Mouse (Mus musculus): ENCODE measurements around the gene Ecpas. TPM values are rescaled to one million over a fixed set of nuclear protein-coding genes. Genes with fewer than 3 reads are reported as not detected.

The Ecpas gene
- polyA plus RNA-seq, 2 experiments: 25.7 to 41.9 TPM

GRCm38 (mm10) chr4:58885341-58885740 lies 27.2 kb downstream of the Ecpas start:
- Histone ChIP-seq H3K27ac (replicated peaks; ENCODE audit: low read depth, low read length) (no peak overlapping the region), H3K4me1 (ENCODE audit: control insufficient read depth, insufficient read depth, low read length) (0 out of 2 replicates have a peak, but pooled peaks cover 8% of the 10 kb centered on the region), H3K9me3 (ENCODE audit: control insufficient read depth, low read length) (no peaks in the 10 kb centered on the region), H3K36me3 (ENCODE audit: control insufficient read depth, insufficient read depth, low read length) (peaks cover 3% of the 10 kb centered on the region; the same call in 1 of the 2 replicates), H3K27me3 (ENCODE audit: control insufficient read depth, insufficient read depth, low read length) (no peaks in the 10 kb centered on the region), H3K4me3 (replicated peaks; ENCODE audit: low read length) (no peak overlapping the region), H3K4me2 (replicated peaks; ENCODE audit: low read depth, low read length, severe bottlenecking) (no peak overlapping the region), H3K9ac (ENCODE audit: low read depth, low read length, severe bottlenecking) (no peak overlapping the region)
- no peak for DNase-seq (ENCODE audit: low spot score)
- TF ChIP-seq POLR2A (IDR thresholded peaks at IDR 0.05; ENCODE audit: borderline replicate concordance, extremely low read depth, insufficient read depth, insufficient read length): no peak
- no peak for ATAC-seq (ENCODE audit: low FRiP score, low read depth)
- 48% methylated on average over 5 of the region's 5 CpGs for WGBS

DNA sequence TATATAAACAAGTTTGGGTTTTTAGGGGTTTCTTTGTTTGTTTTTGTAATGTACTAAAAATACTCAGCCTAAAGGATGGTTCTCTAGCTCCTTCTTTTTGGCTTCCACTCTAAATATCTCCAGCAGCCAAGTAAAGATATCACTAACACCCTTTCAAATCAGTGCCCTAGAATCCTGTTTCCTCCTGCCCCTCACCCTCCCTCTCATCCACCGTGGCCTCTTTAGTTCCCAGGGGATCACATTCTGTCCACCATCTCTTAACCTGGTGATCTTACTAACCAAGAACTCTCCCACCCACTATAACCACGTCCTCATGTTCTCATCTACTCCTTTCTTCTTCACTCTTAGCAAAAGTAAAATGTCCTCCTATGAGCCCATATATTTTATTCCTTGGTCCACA lies 28.7 kb downstream of the Ecpas start:
- ATAC-seq (ENCODE audit: low FRiP score, low read depth): no peak
- no peak for DNase-seq (ENCODE audit: low spot score)
- 71% methylated on average over 2 of the region's 2 CpGs for WGBS

DNA sequence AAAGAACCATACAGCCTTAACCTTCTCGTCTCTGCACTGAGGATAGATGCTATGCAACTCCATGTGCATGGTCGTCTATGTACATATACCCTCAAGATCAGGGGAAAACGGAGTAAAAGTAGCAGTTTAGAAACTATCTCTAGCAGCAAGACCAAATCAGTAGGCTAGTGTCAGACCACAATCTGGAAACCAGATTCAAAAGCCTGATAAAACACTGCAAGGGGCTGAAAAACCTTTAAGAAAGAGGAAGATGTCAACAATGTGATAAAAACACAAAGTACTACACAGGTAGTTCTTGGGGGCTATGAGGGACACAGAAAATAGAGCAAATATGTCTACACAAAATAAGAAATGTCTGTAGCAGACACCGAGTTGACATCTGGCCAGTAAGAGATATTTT lies 38.2 kb downstream of the Ecpas start:
- 93% methylated on average over 4 of the region's 4 CpGs for WGBS
- ATAC-seq (ENCODE audit: low FRiP score, low read depth): no peak

More for the DNA sequence above, 28.7 kb downstream of the Ecpas start:
- TF ChIP-seq POLR2A (IDR thresholded peaks at IDR 0.05; ENCODE audit: borderline replicate concordance, extremely low read depth, insufficient read depth, insufficient read length): no peak
- H3K9me3 ChIP-seq (ENCODE audit: control insufficient read depth, low read length): no peaks in the 10 kb centered on the region
- no peak overlapping the region for H3K27ac ChIP-seq (replicated peaks; ENCODE audit: low read depth, low read length)
- H3K4me2 ChIP-seq (replicated peaks; ENCODE audit: low read depth, low read length, severe bottlenecking): no peak overlapping the region
- no peak overlapping the region for H3K9ac ChIP-seq (ENCODE audit: low read depth, low read length, severe bottlenecking)
- peaks cover 3% of the 10 kb centered on the region; the same call in 1 of the 2 replicates for H3K36me3 ChIP-seq (ENCODE audit: control insufficient read depth, insufficient read depth, low read length)
- H3K4me3 ChIP-seq (replicated peaks; ENCODE audit: low read length): no peak overlapping the region
- no peaks in the 10 kb centered on the region for H3K27me3 ChIP-seq (ENCODE audit: control insufficient read depth, insufficient read depth, low read length)
- 0 out of 2 replicates have a peak, but pooled peaks cover 8% of the 10 kb centered on the region for H3K4me1 ChIP-seq (ENCODE audit: control insufficient read depth, insufficient read depth, low read length)

GRCm38 (mm10) chr4:58867242-58867641 lies 45.3 kb downstream of the Ecpas start:
- no peak for ATAC-seq (ENCODE audit: low FRiP score, low read depth)
- DNase-seq (ENCODE audit: low spot score): peak; percentile 40
- WGBS: 73% methylated on average over 6 of the region's 6 CpGs
- TF ChIP-seq POLR2A (IDR thresholded peaks at IDR 0.05; ENCODE audit: borderline replicate concordance, extremely low read depth, insufficient read depth, insufficient read length): no peak
- no peak overlapping the region for H3K4me3 ChIP-seq (replicated peaks; ENCODE audit: low read length)
- H3K36me3 ChIP-seq (ENCODE audit: control insufficient read depth, insufficient read depth, low read length): peaks cover 16% of the 10 kb centered on the region; the same call in 1 of the 2 replicates
- H3K4me2 ChIP-seq (replicated peaks; ENCODE audit: low read depth, low read length, severe bottlenecking): no peak overlapping the region
- H3K9me3 ChIP-seq (ENCODE audit: control insufficient read depth, low read length): no peaks in the 10 kb centered on the region
- no peak overlapping the region for H3K27ac ChIP-seq (replicated peaks; ENCODE audit: low read depth, low read length)
- no peaks in the 10 kb centered on the region for H3K27me3 ChIP-seq (ENCODE audit: control insufficient read depth, insufficient read depth, low read length)
- H3K4me1 ChIP-seq (ENCODE audit: control insufficient read depth, insufficient read depth, low read length): no peaks in the 10 kb centered on the region
- H3K9ac ChIP-seq (ENCODE audit: low read depth, low read length, severe bottlenecking): no peak overlapping the region

More for the DNA sequence above, 38.2 kb downstream of the Ecpas start:
- no peak for TF ChIP-seq POLR2A (IDR thresholded peaks at IDR 0.05; ENCODE audit: borderline replicate concordance, extremely low read depth, insufficient read depth, insufficient read length)
- no peaks in the 10 kb centered on the region for H3K9me3 ChIP-seq (ENCODE audit: control insufficient read depth, low read length)
- H3K27ac ChIP-seq (replicated peaks; ENCODE audit: low read depth, low read length): no peak overlapping the region
- no peak overlapping the region for H3K4me3 ChIP-seq (replicated peaks; ENCODE audit: low read length)
- no peak overlapping the region for H3K9ac ChIP-seq (ENCODE audit: low read depth, low read length, severe bottlenecking)
- no peak for DNase-seq (ENCODE audit: low spot score)
- H3K4me2 ChIP-seq (replicated peaks; ENCODE audit: low read depth, low read length, severe bottlenecking): no peak overlapping the region
- H3K27me3 ChIP-seq (ENCODE audit: control insufficient read depth, insufficient read depth, low read length): no peaks in the 10 kb centered on the region
- H3K36me3 ChIP-seq (ENCODE audit: control insufficient read depth, insufficient read depth, low read length): peaks cover 37% of the 10 kb centered on the region
- H3K4me1 ChIP-seq (ENCODE audit: control insufficient read depth, insufficient read depth, low read length): no peaks in the 10 kb centered on the region

DNA sequence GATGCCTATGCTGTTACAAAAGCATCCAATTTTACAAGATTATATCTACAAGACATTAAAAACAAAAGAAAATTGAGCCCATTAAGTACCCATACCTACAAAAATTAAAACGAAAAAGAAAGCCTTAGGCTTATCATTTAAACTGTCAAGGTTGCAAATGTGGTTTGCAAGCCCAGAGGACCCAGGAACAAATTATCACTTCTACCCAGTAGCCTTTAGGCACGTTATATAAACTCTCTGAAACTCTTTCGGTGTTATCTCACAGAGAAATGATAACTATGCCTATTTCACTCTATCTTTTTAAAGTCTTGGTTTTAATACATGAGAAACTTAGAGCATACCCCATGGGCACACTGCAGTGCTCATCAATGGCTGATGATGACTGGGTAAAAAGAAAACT lies 79.6 kb downstream of the Ecpas start:
- DNase-seq (ENCODE audit: low spot score): no peak
- H3K27me3 ChIP-seq (ENCODE audit: control insufficient read depth, insufficient read depth, low read length): no peaks in the 10 kb centered on the region
- no peaks in the 10 kb centered on the region for H3K9me3 ChIP-seq (ENCODE audit: control insufficient read depth, low read length)
- no peak overlapping the region for H3K4me3 ChIP-seq (replicated peaks; ENCODE audit: low read length)
- WGBS: 84% methylated on average over 3 of the region's 3 CpGs
- H3K27ac ChIP-seq (replicated peaks; ENCODE audit: low read depth, low read length): no peak overlapping the region
- no peak overlapping the region for H3K4me2 ChIP-seq (replicated peaks; ENCODE audit: low read depth, low read length, severe bottlenecking)
- H3K9ac ChIP-seq (ENCODE audit: low read depth, low read length, severe bottlenecking): no peak overlapping the region
- H3K4me1 ChIP-seq (ENCODE audit: control insufficient read depth, insufficient read depth, low read length): no peaks in the 10 kb centered on the region
- peaks cover 60% of the 10 kb centered on the region for H3K36me3 ChIP-seq (ENCODE audit: control insufficient read depth, insufficient read depth, low read length)
- TF ChIP-seq POLR2A (IDR thresholded peaks at IDR 0.05; ENCODE audit: borderline replicate concordance, extremely low read depth, insufficient read depth, insufficient read length): no peak
- ATAC-seq (ENCODE audit: low FRiP score, low read depth): no peak

- no peak overlapping the region for H3K27ac ChIP-seq (replicated peaks; ENCODE audit: low read depth, low read length)
- no peaks in the 10 kb centered on the region for H3K4me1 ChIP-seq (ENCODE audit: control insufficient read depth, insufficient read depth, low read length)
- H3K36me3 ChIP-seq (ENCODE audit: control insufficient read depth, insufficient read depth, low read length): peaks cover 66% of the 10 kb centered on the region
- no peaks in the 10 kb centered on the region for H3K27me3 ChIP-seq (ENCODE audit: control insufficient read depth, insufficient read depth, low read length)
- ATAC-seq (ENCODE audit: low FRiP score, low read depth) (no peak), DNase-seq (ENCODE audit: low spot score) (no peak)
- WGBS: 91% methylated on average over 4 of the region's 4 CpGs
- H3K9ac ChIP-seq (ENCODE audit: low read depth, low read length, severe bottlenecking): no peak overlapping the region
- H3K9me3 ChIP-seq (ENCODE audit: control insufficient read depth, low read length): no peaks in the 10 kb centered on the region
- H3K4me3 ChIP-seq (replicated peaks; ENCODE audit: low read length): no peak overlapping the region
- H3K4me2 ChIP-seq (replicated peaks; ENCODE audit: low read depth, low read length, severe bottlenecking): no peak overlapping the region
- no peak for TF ChIP-seq POLR2A (IDR thresholded peaks at IDR 0.05; ENCODE audit: borderline replicate concordance, extremely low read depth, insufficient read depth, insufficient read length)
Observed at GRCm38 (mm10) chr4:58825921-58826320, 86.6 kb downstream of the Ecpas start.

All from limb, embryonic 14.5 days (tissue).